Mouse (Mus musculus): ENCODE measurements around the gene Ino80e. TPM values are rescaled to one million over a fixed set of nuclear protein-coding genes. Genes with fewer than 3 reads are reported as not detected.
"Not testable (repeated sequence)": the region's sequence is repeated elsewhere in the genome, so short reads cannot be mapped to it uniquely, and the experiment has no call there.

The Ino80e gene
- 10 to 100 TPM; 46.3 to 59.5 (median 56.1) TPM for total RNA-seq (2022)

- DNase-seq (ENCODE audit: low spot score in 2 of 2), result peak; percentile 91 to 95
Measured at GRCm38 (mm10) chr7:126862147-126862784, at the start of gene Ino80e. Gene Ino80e (minus strand): TSS chr7:126862377.

GRCm38 (mm10) chr7:126905590-126905989, 43.4 kb upstream of the Ino80e start:
- DNase-seq (ENCODE audit: low spot score in 2 of 2), result no peak

GRCm38 (mm10) chr7:126899781-126900180, 37.6 kb upstream of the Ino80e start:
- DNase-seq (ENCODE audit: low spot score in 2 of 2), result not testable (repeated sequence)

GRCm38 (mm10) chr7:126898102-126898990, 36.2 kb upstream of the Ino80e start:
- DNase-seq (ENCODE audit: low spot score in 2 of 2), result peak; percentile 89 to 94

- no peak for DNase-seq (ENCODE audit: low spot score in 2 of 2)
Measured at GRCm38 (mm10) chr7:126897390-126898101, 35.4 kb upstream of the Ino80e start.

GRCm38 (mm10) chr7:126896912-126897311, 34.7 kb upstream of the Ino80e start:
- DNase-seq (ENCODE audit: low spot score in 2 of 2), result no peak

GRCm38 (mm10) chr7:126888852-126889251, 26.7 kb upstream of the Ino80e start:
- DNase-seq (ENCODE audit: low spot score in 2 of 2), result no peak

GRCm38 (mm10) chr7:126887281-126887680, 25.1 kb upstream of the Ino80e start:
- DNase-seq (ENCODE audit: low spot score in 2 of 2), result no peak

- peak; percentile 98 for DNase-seq (ENCODE audit: low spot score in 2 of 2)
Measured at GRCm38 (mm10) chr7:126884286-126885164, 22.3 kb upstream of the Ino80e start, which contains the start of gene Taok2. Gene Taok2 (minus strand): TSS chr7:126884703.

- DNase-seq (ENCODE audit: low spot score in 2 of 2), result no peak
Measured at GRCm38 (mm10) chr7:126883731-126884181, 21.6 kb upstream of the Ino80e start.

GRCm38 (mm10) chr7:126881040-126881439, 18.9 kb upstream of the Ino80e start:
- no peak for DNase-seq (ENCODE audit: low spot score in 2 of 2)

- no peak for DNase-seq (ENCODE audit: low spot score in 2 of 2)
Measured at GRCm38 (mm10) chr7:126877239-126877638, 15.1 kb upstream of the Ino80e start.

GRCm38 (mm10) chr7:126870520-126870891, 8.3 kb upstream of the Ino80e start:
- no peak for DNase-seq (ENCODE audit: low spot score in 2 of 2)

- DNase-seq (ENCODE audit: low spot score in 2 of 2), result no peak
Measured at GRCm38 (mm10) chr7:126869780-126870519, 7.8 kb upstream of the Ino80e start.

- DNase-seq (ENCODE audit: low spot score in 2 of 2), result no peak
Measured at GRCm38 (mm10) chr7:126868003-126868402, 5.8 kb upstream of the Ino80e start.

GRCm38 (mm10) chr7:126867534-126867933, 5.4 kb upstream of the Ino80e start:
- no peak for DNase-seq (ENCODE audit: low spot score in 2 of 2)

GRCm38 (mm10) chr7:126863791-126864190, 1.6 kb upstream of the Ino80e start:
- no peak for DNase-seq (ENCODE audit: low spot score in 2 of 2)

- peak; percentile 91 to 92 for DNase-seq (ENCODE audit: low spot score in 2 of 2)
Measured at GRCm38 (mm10) chr7:126861429-126862130, 597 bp downstream of the Ino80e start, which contains the start of gene Hirip3. Gene Hirip3 (plus strand): TSS chr7:126861972.

GRCm38 (mm10) chr7:126860987-126861386, 1.2 kb downstream of the Ino80e start:
- DNase-seq (ENCODE audit: low spot score in 2 of 2), result no peak
